Mouse (Mus musculus) left cerebral cortex, postnatal 4 days (tissue): ENCODE data around the gene Fam214a. TPM values are rescaled to one million over a fixed set of nuclear protein-coding genes. Genes with fewer than 3 reads are reported as not detected.

Source experiments
- DNase-seq: peaks from one replicate; pipeline ENCODE4 v3.0.0-alpha.2; 2022
- intact Hi-C: fragments of 180-260 bp; cut with DNase I; formaldehyde crosslinking; loops from one replicate; pipeline ENCODE4 v1.15.1; 2025
- total RNA-seq, 2 experiments: library from RNA; stranded (reverse); gene quantifications; 2 replicates each; pipeline ENCODE4 v1.2.3; 2021

The Fam214a gene
- total RNA-seq, 2 experiments from 2014 or later: 25.7 to 28.8 TPM

DNA sequence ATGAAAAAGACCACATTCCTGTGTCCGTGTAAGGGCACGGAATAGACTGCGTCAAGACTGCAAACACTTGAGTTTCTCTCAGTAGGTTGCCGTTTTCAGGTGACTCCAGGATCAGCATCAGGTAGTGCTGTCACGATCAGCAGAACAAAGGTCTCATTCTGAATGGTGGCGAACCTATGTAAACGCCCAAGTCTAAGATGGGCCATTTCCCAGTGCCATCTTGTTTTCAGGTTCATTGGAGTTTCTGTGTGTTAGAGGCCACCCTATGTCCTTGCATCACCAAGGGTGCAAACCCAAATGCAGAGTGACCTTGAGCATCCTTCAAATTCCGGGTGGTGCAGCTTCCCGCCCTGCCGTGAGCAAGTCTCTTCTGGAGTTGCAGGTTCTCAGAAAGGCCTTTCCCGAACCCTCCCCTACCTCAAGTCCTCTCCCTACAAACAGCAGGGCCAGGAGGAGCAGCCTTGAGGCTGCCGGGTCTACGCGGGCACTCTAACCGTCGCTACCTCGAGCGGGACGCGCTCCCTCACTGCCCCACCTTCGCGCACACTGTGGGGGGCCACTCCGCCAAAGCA is 117.9 kb downstream of the Fam214a start, which contains the start of gene Myo5a:
Myo5a (plus strand) TSS at position 559 of the 572 bp plus-strand sequence.
- no peak for DNase-seq
- intact Hi-C loops: loop anchor here (5.0 to 10.0 kb wide), 2 partner anchors 37 to 74 kb away; no protein-coding TSS in a partner anchor

DNA sequence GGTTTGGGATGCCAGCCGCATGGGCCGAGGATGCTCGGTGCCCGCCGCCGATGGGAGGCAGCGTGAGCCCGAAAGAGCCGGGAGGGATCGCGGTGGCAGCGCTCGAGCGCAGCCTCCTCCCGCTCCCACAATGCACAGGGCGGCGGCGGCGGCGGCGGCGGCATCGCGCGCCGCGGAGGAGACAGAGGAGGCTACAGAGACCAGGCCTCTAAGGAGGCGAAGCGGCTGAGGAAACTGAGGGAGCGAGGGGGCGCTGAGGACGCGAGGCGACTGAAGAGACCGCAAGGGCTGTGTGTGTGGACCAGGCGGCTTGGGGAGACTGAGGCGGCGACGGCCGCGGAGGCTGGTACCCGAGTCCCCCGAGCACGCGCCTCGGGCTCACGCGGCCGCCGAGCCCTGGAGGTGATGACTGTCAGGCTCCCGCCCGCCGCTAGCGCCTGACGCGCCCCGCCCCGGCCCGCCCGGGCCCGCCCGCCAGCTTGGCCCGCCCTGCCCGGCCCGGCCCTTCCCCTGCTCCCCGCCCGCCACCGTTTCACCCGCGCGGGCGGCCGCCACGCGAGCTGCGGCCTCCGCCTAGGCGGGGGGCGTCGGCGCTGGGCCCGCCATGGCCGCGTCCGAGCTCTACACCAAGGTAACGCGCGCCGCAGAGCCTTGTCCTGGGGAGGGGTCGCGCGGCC is 118.5 kb downstream of the Fam214a start:
- intact Hi-C loops: loop anchor here (5.0 to 10.0 kb wide), 2 partner anchors 36 to 74 kb away; no protein-coding TSS in a partner anchor
- DNase-seq: peak; percentile 79

GRCm38 (mm10) chr9:75071706-75072192 is 119.1 kb downstream of the Fam214a start:
- no peak for DNase-seq
- intact Hi-C loops: loop anchor here (5.0 to 10.0 kb wide), 2 partner anchors 36 to 73 kb away; no protein-coding TSS in a partner anchor

DNA sequence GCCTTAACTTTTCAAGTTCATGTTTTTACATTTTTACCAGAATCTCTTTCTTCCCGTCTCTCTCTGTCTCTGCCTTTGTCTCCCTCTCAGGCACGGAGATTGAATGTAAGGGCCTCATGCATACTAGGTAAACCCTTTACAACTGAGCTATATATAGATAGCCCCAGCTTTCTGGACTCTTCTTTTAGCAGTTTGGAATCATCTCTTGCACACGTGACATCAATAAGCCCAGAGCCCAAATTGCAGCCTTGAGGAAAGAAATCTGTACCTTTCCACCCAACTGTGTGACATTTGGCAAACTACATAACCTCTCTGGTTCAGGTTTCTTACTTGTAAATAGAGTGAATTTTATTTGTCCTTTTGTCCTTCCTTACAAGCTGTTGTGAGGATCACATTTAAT is 119.7 kb downstream of the Fam214a start:
- DNase-seq: no peak
- intact Hi-C loops: loop anchor here (5.0 to 10.0 kb wide), 2 partner anchors 35 to 72 kb away; no protein-coding TSS in a partner anchor

GRCm38 (mm10) chr9:75077191-75077590 is 124.5 kb downstream of the Fam214a start:
- no peak for DNase-seq
- intact Hi-C loops: loop anchor here (10.0 kb wide), 1 partner anchor 68 kb away; no protein-coding TSS in a partner anchor

Other genes with a start within 250 kb of the Fam214a start
- under 1 TPM in 1 of 2 experiments, not detected in 1; 0.16 TPM for gene Onecut1, start 91.0 kb upstream of the Fam214a start, total RNA-seq
- gene Arpp19, start 84.7 kb downstream of the Fam214a start, total RNA-seq: 100 to 1,000 TPM; 193 to 207 TPM
- gene Myo5a, start 118.1 kb downstream of the Fam214a start, total RNA-seq: 100 to 1,000 TPM; 239 to 251 TPM